Mouse (Mus musculus) heart, adult 2 months (tissue): Measurements from ENCODE around the gene Lrrc10b. TPM values are rescaled to one million over a fixed set of nuclear protein-coding genes. Genes with fewer than 3 reads are reported as not detected.

ENCODE experiments used
- DNase-seq, 2 experiments: peaks; one replicate each; pipeline ENCODE4 v3.0.0; 2021
- H3K27ac ChIP-seq: fragments of 200-600 bp; 2 replicates; pipeline ENCODE4 v1.8.1; 2022
- H3K27me3 ChIP-seq: fragments of 200-500 bp; 2 replicates; pipeline ENCODE4 v1.6.1; 2012; ENCODE audit warnings: mild to moderate bottlenecking, low read length, inconsistent platforms, mixed read lengths; ENCODE audit not compliant: control insufficient read depth, insufficient read depth
- H3K36me3 ChIP-seq: fragments of 200-500 bp; 2 replicates; pipeline ENCODE4 v1.6.1; 2012; ENCODE audit warnings: low read length, inconsistent platforms; ENCODE audit not compliant: control insufficient read depth, insufficient read depth
- H3K4me1 ChIP-seq: fragments of 200-500 bp; 2 replicates; pipeline ENCODE4 v1.6.1; 2011; ENCODE audit warnings: low read length; ENCODE audit not compliant: control insufficient read depth, insufficient read depth
- H3K4me3 ChIP-seq: fragments of 200-600 bp; 2 replicates; pipeline ENCODE4 v1.8.1; 2022
- H3K79me2 ChIP-seq: fragments of 200-500 bp; replicated peaks from 2 replicates; pipeline ENCODE4 v1.6.1; 2012; ENCODE audit warnings: mild to moderate bottlenecking, inconsistent platforms, low read length, moderate library complexity, mixed read lengths; ENCODE audit not compliant: control insufficient read depth, insufficient read depth
- H3K9ac ChIP-seq: fragments of 200-500 bp; 2 replicates; pipeline ENCODE4 v1.6.1; 2012; ENCODE audit warnings: low read depth, mild to moderate bottlenecking, control low read depth, inconsistent platforms, low read length, mixed read lengths
- CTCF ChIP-seq: fragments of 200-600 bp; IDR thresholded peaks from 2 replicates; pipeline ENCODE4 v1.8.1; 2022; ENCODE audit warnings: antibody characterized with exemption, mild to moderate bottlenecking, moderate library complexity
- EP300 ChIP-seq: fragments of 200-500 bp; IDR thresholded peaks from 2 replicates; pipeline ENCODE4 v1.6.1; 2011; ENCODE audit warnings: low read depth, low read length, control low read depth; ENCODE audit not compliant: insufficient read depth
- POLR2A ChIP-seq: fragments of 200-500 bp; IDR thresholded peaks from 2 replicates; pipeline ENCODE4 v1.6.1; 2011; ENCODE audit warnings: mild to moderate bottlenecking, low read depth, low read length, control low read depth; ENCODE audit not compliant: insufficient read depth
- WGBS: fragments of 180-500 bp; shearing (Covaris S2); methylation state at CpG from one replicate; pipeline ENCODE4 v1.1.7; 2018; 5-methylcytosine and 5-hydroxymethylcytosine counted together
- intact Hi-C: fragments of 180-260 bp; cut with DNase I; formaldehyde crosslinking; loops from one replicate; pipeline ENCODE4 v1.15.1; 2025
- long read RNA-seq: library from polyadenylated mRNA; stranded (forward); transcript quantifications from one replicate; pipeline ENCODE4 v2.0.0, GENCODE M21; 2021
- polyA plus RNA-seq: library from polyadenylated mRNA; depleted of rRNA; stranded (reverse); fragments of >200 nt; gene quantifications from 2 replicates; pipeline ENCODE4 v1.2.3, GENCODE M21; 2012; rRNA removed
- total RNA-seq, 2 experiments: library from RNA; stranded (reverse); gene quantifications; 2 replicates each; pipeline ENCODE4 v1.2.3; 2021

Lrrc10b gene
- 1 to 10 TPM; 1.7 to 2.3 TPM for total RNA-seq
- polyA plus RNA-seq = 0.12 and 1.2 TPM in 2 replicates
- long read RNA-seq, partial matches to known transcripts = 0 of 2 reads
- long read RNA-seq, other reads (novel, unspliced or antisense) = 0 of 2 reads

GRCm38 (mm10) chr19:10456752-10457483 is at the start of gene Lrrc10b:
Gene Lrrc10b, minus strand, starts transcription at chr19:10457473.
- Histone ChIP-seq H3K36me3 (no peaks in the 10 kb centered on the region), H3K27ac (no peak within 1 kb of the TSS), H3K79me2 (no peaks in the 10 kb centered on the region), H3K4me1 (no peaks in the 10 kb centered on the region), H3K9ac (peak within 1 kb of the TSS; percentile 34; the same call in 1 of the 2 replicates), H3K27me3 (peaks cover 13% of the 10 kb centered on the region), H3K4me3 (peak within 1 kb of the TSS; percentile 46)
- no peak for TF ChIP-seq EP300
- peak; percentile 58 for TF ChIP-seq CTCF
- under 1% methylated on average over 93 of the region's 96 CpGs for WGBS
- peak; percentile 59 to 62 for DNase-seq
- intact Hi-C loops = no loop called here

GRCm38 (mm10) chr19:10502571-10502970 is 45.3 kb upstream of the Lrrc10b start:
- WGBS = 7% methylated on average over 4 of the region's 4 CpGs

GRCm38 (mm10) chr19:10500581-10500980 is 43.3 kb upstream of the Lrrc10b start:
- Histone ChIP-seq H3K36me3 (no peaks in the 10 kb centered on the region), H3K79me2 (no peaks in the 10 kb centered on the region), H3K27me3 (no peaks in the 10 kb centered on the region), H3K27ac (no peak overlapping the region), H3K4me3 (no peak overlapping the region), H3K4me1 (no peaks in the 10 kb centered on the region), H3K9ac (no peak overlapping the region)
- intact Hi-C loops = loop anchor here (5.0 kb wide), 1 partner anchor 243 kb away; no protein-coding TSS in a partner anchor
- no peak for DNase-seq
- TF ChIP-seq POLR2A (no peak), CTCF (no peak), EP300 (no peak)
- 90% methylated on average over 8 of the region's 8 CpGs for WGBS

More at GRCm38 (mm10) chr19:10502571-10502970, 45.3 kb upstream of the Lrrc10b start:
- H3K4me3 ChIP-seq = no peak overlapping the region
- H3K9ac ChIP-seq = no peak overlapping the region
- H3K79me2 ChIP-seq = no peaks in the 10 kb centered on the region
- no peak for TF ChIP-seq POLR2A
- TF ChIP-seq EP300 = peak; percentile 61; the same call in 1 of the 2 replicates
- TF ChIP-seq CTCF = peak; percentile 95
- DNase-seq = peak in 1 of 2 experiments; percentile 41
- H3K4me1 ChIP-seq = no peaks in the 10 kb centered on the region
- H3K27ac ChIP-seq = no peak overlapping the region
- H3K36me3 ChIP-seq = no peaks in the 10 kb centered on the region; the same call in 1 of the 2 replicates
- no peaks in the 10 kb centered on the region for H3K27me3 ChIP-seq
- intact Hi-C loops = loop anchor here (1.0 to 5.0 kb wide), 2 partner anchors 169 to 245 kb away; no protein-coding TSS in a partner anchor

- no peak overlapping the region for H3K4me3 ChIP-seq
- intact Hi-C loops = no loop called here
- WGBS = 34% methylated on average over 8 of the region's 8 CpGs
- DNase-seq = no peak
- no peaks in the 10 kb centered on the region for H3K4me1 ChIP-seq
- H3K9ac ChIP-seq = no peak overlapping the region
- H3K27me3 ChIP-seq = no peaks in the 10 kb centered on the region
- TF ChIP-seq POLR2A (no peak), CTCF (no peak), EP300 (no peak)
- H3K36me3 ChIP-seq = no peaks in the 10 kb centered on the region
- no peak overlapping the region for H3K27ac ChIP-seq
- no peaks in the 10 kb centered on the region for H3K79me2 ChIP-seq
These were observed 40.4 kb upstream of the Lrrc10b start for GRCm38 (mm10) chr19:10497512-10498160.

- TF ChIP-seq POLR2A = no peak
- no peak for TF ChIP-seq EP300
- no peak for TF ChIP-seq CTCF
These were observed 39.7 kb upstream of the Lrrc10b start for GRCm38 (mm10) chr19:10496976-10497375.

More at GRCm38 (mm10) chr19:10496976-10497375, 39.7 kb upstream of the Lrrc10b start:
- H3K27ac ChIP-seq = no peak overlapping the region
- no peaks in the 10 kb centered on the region; the same call in 1 of the 2 replicates for H3K27me3 ChIP-seq
- no peak overlapping the region for H3K4me3 ChIP-seq
- no peak overlapping the region for H3K9ac ChIP-seq
- WGBS = 47% methylated on average over 2 of the region's 2 CpGs
- no peaks in the 10 kb centered on the region for H3K36me3 ChIP-seq
- intact Hi-C loops = no loop called here
- no peaks in the 10 kb centered on the region for H3K4me1 ChIP-seq
- no peak for DNase-seq
- H3K79me2 ChIP-seq = no peaks in the 10 kb centered on the region
